Mouse (Mus musculus) forebrain, postnatal 0 days (tissue): Measurements from ENCODE around the gene Mpzl3. TPM values are rescaled to one million over a fixed set of nuclear protein-coding genes. Genes with fewer than 3 reads are reported as not detected.
A peak's percentile ranks its signal among the peaks of the same experiment; 100 is the strongest.

Source experiments
- ATAC-seq: fragments of 200-750 bp; cut with Nextera tagmentation; 2 replicates; pipeline ENCODE4 v1.8.0; 2017; ENCODE audit warnings: mild to moderate bottlenecking, moderate library complexity
- DNase-seq: peaks from one replicate; pipeline ENCODE4 v3.0.0-alpha.2; 2015
- H3K27ac ChIP-seq: fragments of 300-500 bp; sonication (generic); 2 replicates; pipeline ENCODE4 v1.5.1; 2014; ENCODE audit warnings: low read depth, mild to moderate bottlenecking, antibody characterized with exemption, low read length, moderate library complexity, mixed read lengths
- H3K27me3 ChIP-seq: fragments of 300-500 bp; sonication (generic); 2 replicates; pipeline ENCODE4 v1.6.1; 2014; ENCODE audit warnings: mild to moderate bottlenecking, low read length, mixed read lengths; ENCODE audit not compliant: insufficient read depth
- H3K36me3 ChIP-seq: fragments of 300-500 bp; sonication (generic); 2 replicates; pipeline ENCODE4 v1.6.1; 2014; ENCODE audit warnings: mild to moderate bottlenecking, moderate library complexity; ENCODE audit not compliant: insufficient read depth
- H3K4me1 ChIP-seq: fragments of 300-500 bp; sonication (generic); 2 replicates; pipeline ENCODE4 v1.6.1; 2014; ENCODE audit warnings: antibody characterized with exemption; ENCODE audit not compliant: insufficient read depth
- H3K4me2 ChIP-seq: fragments of 300-500 bp; sonication (generic); 2 replicates; pipeline ENCODE4 v1.6.1; 2014; ENCODE audit warnings: low read depth, mild to moderate bottlenecking, moderate library complexity
- H3K4me3 ChIP-seq: fragments of 300-500 bp; sonication (generic); 2 replicates; pipeline ENCODE4 v1.5.1; 2014; ENCODE audit warnings: low read depth, low read length, mixed read lengths
- H3K9ac ChIP-seq: fragments of 300-500 bp; sonication (generic); 2 replicates; pipeline ENCODE4 v1.6.1; 2014; ENCODE audit warnings: mild to moderate bottlenecking
- H3K9me3 ChIP-seq: fragments of 300-500 bp; sonication (generic); 2 replicates; pipeline ENCODE4 v1.6.1; 2016; ENCODE audit warnings: low read length
- CTCF ChIP-seq: sonication (generic); IDR thresholded peaks from 2 replicates; pipeline ENCODE4 v1.5.1; 2016; ENCODE audit warnings: antibody characterized with exemption, control low read depth, low read depth
- WGBS: fragments of 180-500 bp; shearing (Covaris S2); extraction: QIAGEN DNeasy Blood & Tissue Kit; methylation state at CpG from one replicate; pipeline ENCODE4 v1.1.7; 2014; 5-methylcytosine and 5-hydroxymethylcytosine counted together
- polyA plus RNA-seq: library from polyadenylated mRNA; unstranded; fragments of >200 nt; fragmentation: Nextera tagmentation; extraction: Ambion mirVana; gene quantifications from 2 replicates; pipeline ENCODE4 v1.2.1, GENCODE M21; 2015
- total RNA-seq: library from RNA; depleted of rRNA; stranded (reverse); fragments of >200 nt; gene quantifications from 2 replicates; pipeline ENCODE4 v1.2.3, GENCODE M21; 2014

Gene Mpzl3
- total and polyA plus RNA-seq, 2 experiments from 2014 or later, result 1.1 to 3.7 TPM

DNA sequence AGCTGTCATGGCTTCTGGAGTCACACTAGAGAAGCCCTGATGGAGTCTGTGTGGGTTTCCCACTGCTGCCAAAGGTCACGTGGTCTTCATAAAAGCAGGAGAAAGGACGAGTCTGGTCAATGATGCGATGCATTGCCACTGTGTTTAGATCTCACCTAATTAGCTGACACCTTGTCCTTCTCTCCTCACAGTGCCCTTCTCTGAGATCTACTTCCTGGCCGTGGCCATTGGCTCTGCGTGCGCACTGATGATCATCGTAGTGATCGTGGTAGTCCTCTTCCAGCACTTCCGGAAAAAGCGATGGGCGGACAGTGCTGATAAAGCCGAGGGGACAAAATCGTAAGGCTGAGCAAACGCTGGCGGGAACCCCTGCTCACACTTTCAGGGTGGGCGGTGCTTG is 8.0 kb upstream of the Mpzl3 start:
- Histone ChIP-seq H3K36me3 (no peaks in the 10 kb centered on the region), H3K9me3 (no peaks in the 10 kb centered on the region), H3K4me2 (no peak overlapping the region), H3K4me1 (no peaks in the 10 kb centered on the region), H3K4me3 (no peak overlapping the region), H3K27me3 (peaks cover 24% of the 10 kb centered on the region), H3K27ac (no peak overlapping the region), H3K9ac (no peak overlapping the region)
- ATAC-seq (no peak), DNase-seq (no peak)
- 92% methylated on average over 16 of the region's 16 CpGs for WGBS
- TF ChIP-seq CTCF, result no peak

DNA sequence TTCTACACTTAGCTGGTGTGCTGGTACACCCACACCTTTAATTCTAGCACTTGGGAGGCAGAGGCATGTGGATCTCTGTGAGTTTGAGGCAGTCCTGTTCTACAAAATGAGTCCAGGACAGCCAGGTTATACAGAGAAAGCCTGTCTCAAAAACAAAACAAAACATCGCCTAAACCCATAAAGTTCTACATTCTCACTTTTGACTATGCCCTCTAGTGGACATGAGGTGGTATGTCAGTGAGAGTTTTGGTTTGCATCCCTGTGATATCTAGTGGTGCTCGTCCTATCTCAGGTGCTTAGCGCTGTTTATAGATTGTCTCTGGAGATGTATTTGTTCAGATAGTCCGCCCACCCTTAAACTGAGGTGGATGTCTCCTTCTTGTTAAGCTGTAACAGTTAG is 6.5 kb upstream of the Mpzl3 start:
- H3K9me3 ChIP-seq, result no peaks in the 10 kb centered on the region
- no peak overlapping the region for H3K9ac ChIP-seq
- WGBS, result 20% methylated on average over 4 of the region's 4 CpGs
- H3K4me3 ChIP-seq, result no peak overlapping the region
- TF ChIP-seq CTCF, result peak; percentile 83
- H3K27me3 ChIP-seq, result peaks cover 18% of the 10 kb centered on the region
- no peak for ATAC-seq
- H3K36me3 ChIP-seq, result no peaks in the 10 kb centered on the region
- H3K4me2 ChIP-seq, result no peak overlapping the region
- no peak overlapping the region for H3K27ac ChIP-seq
- peak; percentile 40 for DNase-seq
- no peaks in the 10 kb centered on the region for H3K4me1 ChIP-seq

GRCm38 (mm10) chr9:45049731-45050130 is 5.3 kb upstream of the Mpzl3 start:
- H3K4me1 ChIP-seq, result no peaks in the 10 kb centered on the region
- no peaks in the 10 kb centered on the region for H3K9me3 ChIP-seq
- H3K27me3 ChIP-seq, result peaks cover 12% of the 10 kb centered on the region
- DNase-seq, result no peak
- H3K36me3 ChIP-seq, result no peaks in the 10 kb centered on the region
- TF ChIP-seq CTCF, result no peak
- ATAC-seq, result no peak
- H3K27ac ChIP-seq, result no peak overlapping the region
- no peak overlapping the region for H3K4me2 ChIP-seq
- no peak overlapping the region for H3K9ac ChIP-seq
- H3K4me3 ChIP-seq, result no peak overlapping the region
- WGBS, result 79% methylated on average over 1 of the region's 1 CpGs

- no peak overlapping the region for H3K4me2 ChIP-seq
- H3K27ac ChIP-seq, result no peak overlapping the region
- H3K4me1 ChIP-seq, result no peaks in the 10 kb centered on the region
Observed at GRCm38 (mm10) chr9:45050301-45050700, 4.7 kb upstream of the Mpzl3 start.

DNA sequence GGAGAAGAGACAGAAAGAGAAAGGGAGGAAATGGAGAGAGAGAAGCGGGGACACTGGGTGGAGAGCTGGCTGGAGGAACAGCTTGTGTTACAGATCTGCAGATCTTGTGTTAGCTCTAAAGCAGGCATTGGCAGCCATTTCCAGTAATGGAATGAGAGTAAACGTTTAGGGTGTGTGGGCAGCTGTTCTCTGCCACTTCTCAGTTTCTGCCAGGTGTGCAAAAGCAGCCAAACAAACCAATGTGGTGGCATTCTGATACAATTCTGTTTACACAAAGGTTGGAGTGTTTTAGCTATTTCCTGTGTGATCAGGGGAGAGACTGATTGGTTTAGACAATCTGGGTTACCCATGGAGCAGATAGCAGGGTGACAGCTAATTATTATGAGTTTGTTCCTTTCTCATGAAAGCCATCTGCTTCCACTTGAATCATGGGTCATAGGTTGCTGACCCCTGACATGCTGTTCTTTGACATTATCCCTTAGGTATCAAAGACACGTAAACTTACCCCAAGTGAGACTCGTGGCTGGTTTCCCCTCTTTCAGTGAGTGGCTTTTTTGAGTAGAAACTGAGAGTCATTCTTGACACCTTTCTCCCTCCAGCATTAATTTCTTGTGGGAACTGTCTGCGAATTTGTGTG is 3.4 kb downstream of the Mpzl3 start:
- DNase-seq (no peak), ATAC-seq (no peak)
- Histone ChIP-seq H3K36me3 (no peaks in the 10 kb centered on the region), H3K4me3 (no peak overlapping the region), H3K27me3 (peaks cover 10% of the 10 kb centered on the region), H3K9me3 (no peaks in the 10 kb centered on the region), H3K4me1 (no peaks in the 10 kb centered on the region), H3K27ac (no peak overlapping the region), H3K4me2 (no peak overlapping the region), H3K9ac (no peak overlapping the region)
- WGBS, result 50% methylated on average over 5 of the region's 5 CpGs
- no peak for TF ChIP-seq CTCF

More at GRCm38 (mm10) chr9:45050301-45050700, 4.7 kb upstream of the Mpzl3 start:
- no peaks in the 10 kb centered on the region for H3K9me3 ChIP-seq
- H3K36me3 ChIP-seq, result no peaks in the 10 kb centered on the region
- peaks cover 12% of the 10 kb centered on the region for H3K27me3 ChIP-seq
- H3K4me3 ChIP-seq, result no peak overlapping the region
- H3K9ac ChIP-seq, result no peak overlapping the region
- ATAC-seq (no peak), DNase-seq (no peak)
- WGBS, result 84% methylated on average over 2 of the region's 2 CpGs
- TF ChIP-seq CTCF, result no peak

DNA sequence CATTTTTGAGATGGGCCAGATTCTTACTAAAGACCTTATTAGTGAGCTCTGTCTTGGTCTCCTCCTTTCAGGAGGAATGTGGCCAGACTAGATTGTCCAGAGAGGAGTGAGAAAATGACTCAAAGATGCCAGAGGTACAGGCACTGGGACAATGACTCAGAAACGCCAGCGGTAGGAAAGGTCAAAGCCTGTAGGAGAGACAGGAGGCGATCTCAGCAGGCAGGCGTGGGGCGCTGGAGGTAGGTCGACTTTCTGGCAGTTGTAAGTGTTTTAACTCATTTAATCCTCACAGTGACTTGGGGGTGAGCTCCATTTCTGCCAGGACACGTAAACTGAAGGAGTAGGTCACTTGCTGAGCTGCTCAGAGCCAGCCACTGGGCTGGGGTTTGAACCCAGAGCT is 5.2 kb downstream of the Mpzl3 start:
- Histone ChIP-seq H3K4me3 (no peak overlapping the region), H3K9ac (no peak overlapping the region), H3K27me3 (peaks cover 10% of the 10 kb centered on the region), H3K4me1 (no peaks in the 10 kb centered on the region), H3K27ac (no peak overlapping the region), H3K4me2 (no peak overlapping the region), H3K36me3 (no peaks in the 10 kb centered on the region), H3K9me3 (no peaks in the 10 kb centered on the region)
- 42% methylated on average over 7 of the region's 7 CpGs for WGBS
- no peak for DNase-seq
- no peak for TF ChIP-seq CTCF
- ATAC-seq, result no peak

- Histone ChIP-seq H3K27me3 (no peaks in the 10 kb centered on the region), H3K4me2 (no peak overlapping the region), H3K9ac (no peak overlapping the region), H3K27ac (no peak overlapping the region), H3K4me1 (no peaks in the 10 kb centered on the region), H3K9me3 (no peaks in the 10 kb centered on the region), H3K4me3 (no peak overlapping the region), H3K36me3 (no peaks in the 10 kb centered on the region)
- ATAC-seq, result no peak
- DNase-seq, result no peak
- 80% methylated on average over 3 of the region's 3 CpGs for WGBS
- TF ChIP-seq CTCF, result no peak
Observed at GRCm38 (mm10) chr9:45062677-45063076, 7.7 kb downstream of the Mpzl3 start.
